Mouse (Mus musculus) testis, adult 2 months (tissue): ENCODE data around the gene Nova1. TPM values are rescaled to one million over a fixed set of nuclear protein-coding genes. Genes with fewer than 3 reads are reported as not detected.

Source experiments
- H3K27ac ChIP-seq: fragments of 200-500 bp; 2 replicates; pipeline ENCODE4 v1.5.1; 2012; ENCODE audit warnings: low read depth, low read length; ENCODE audit not compliant: control insufficient read depth, insufficient read depth
- H3K27me3 ChIP-seq: fragments of 200-500 bp; 2 replicates; pipeline ENCODE4 v1.6.1; 2012; ENCODE audit warnings: mild to moderate bottlenecking, low read length, moderate library complexity; ENCODE audit not compliant: control insufficient read depth, insufficient read depth
- H3K36me3 ChIP-seq: fragments of 200-500 bp; 2 replicates; pipeline ENCODE4 v1.6.1; 2012; ENCODE audit warnings: mild to moderate bottlenecking, low read length; ENCODE audit not compliant: control insufficient read depth, insufficient read depth
- H3K4me1 ChIP-seq: fragments of 200-500 bp; 2 replicates; pipeline ENCODE4 v1.6.1; 2012; ENCODE audit warnings: low read length; ENCODE audit not compliant: control insufficient read depth, insufficient read depth
- H3K4me3 ChIP-seq: fragments of 200-500 bp; 2 replicates; pipeline ENCODE4 v1.5.1; 2012; ENCODE audit warnings: low read depth, mild to moderate bottlenecking, low read length, moderate library complexity, mixed read lengths; ENCODE audit not compliant: control insufficient read depth
- CTCF ChIP-seq: fragments of 200-500 bp; IDR thresholded peaks from 2 replicates; pipeline ENCODE4 v1.5.1; 2012; ENCODE audit warnings: low read depth, mild to moderate bottlenecking, inconsistent platforms, low read length, moderate library complexity; ENCODE audit not compliant: control insufficient read depth, insufficient read depth, insufficient replicate concordance
- POLR2A ChIP-seq: fragments of 200-500 bp; IDR thresholded peaks from 2 replicates; pipeline ENCODE4 v1.6.1; 2012; ENCODE audit warnings: low read depth, mild to moderate bottlenecking, inconsistent platforms, low read length, moderate library complexity; ENCODE audit not compliant: control insufficient read depth
- polyA plus RNA-seq: library from polyadenylated mRNA; depleted of rRNA; stranded (reverse); fragments of >200 nt; gene quantifications from 2 replicates; pipeline ENCODE4 v1.2.3, GENCODE M21; 2012

Nova1 gene
- polyA plus RNA-seq, 1 experiment: 0.70 TPM

DNA sequence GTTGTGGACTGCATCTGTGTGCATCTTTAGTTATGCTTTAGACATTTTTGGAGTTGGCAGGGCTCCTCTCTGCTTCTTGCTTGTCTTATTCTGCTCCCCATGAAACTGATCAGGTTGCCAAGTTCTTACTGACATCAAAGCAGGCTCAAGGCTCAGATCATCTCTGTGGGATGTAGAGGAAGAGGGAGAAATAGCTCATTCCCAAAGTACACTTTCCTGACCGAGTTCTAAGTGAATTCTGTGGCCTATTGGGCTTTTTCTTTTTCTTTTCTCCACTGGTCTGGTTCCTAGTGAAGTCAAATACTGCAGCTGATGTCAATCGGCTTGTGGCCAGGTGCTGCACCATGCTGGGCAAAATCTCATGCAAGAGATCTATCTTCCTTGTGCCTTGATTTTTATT, 152.0 kb downstream of the Nova1 start:
- H3K4me3 ChIP-seq: no peak overlapping the region
- TF ChIP-seq CTCF (no peak), POLR2A (no peak)
- no peaks in the 10 kb centered on the region for H3K4me1 ChIP-seq
- no peaks in the 10 kb centered on the region for H3K36me3 ChIP-seq
- H3K27me3 ChIP-seq: no peaks in the 10 kb centered on the region
- H3K27ac ChIP-seq: no peak overlapping the region

- no peaks in the 10 kb centered on the region for H3K4me1 ChIP-seq
- no peaks in the 10 kb centered on the region for H3K27me3 ChIP-seq
- TF ChIP-seq POLR2A (no peak), CTCF (no peak)
- no peaks in the 10 kb centered on the region for H3K36me3 ChIP-seq
- no peak overlapping the region for H3K27ac ChIP-seq
- H3K4me3 ChIP-seq: no peak overlapping the region
Observed at GRCm38 (mm10) chr12:46646139-46646611, 172.6 kb downstream of the Nova1 start.

DNA sequence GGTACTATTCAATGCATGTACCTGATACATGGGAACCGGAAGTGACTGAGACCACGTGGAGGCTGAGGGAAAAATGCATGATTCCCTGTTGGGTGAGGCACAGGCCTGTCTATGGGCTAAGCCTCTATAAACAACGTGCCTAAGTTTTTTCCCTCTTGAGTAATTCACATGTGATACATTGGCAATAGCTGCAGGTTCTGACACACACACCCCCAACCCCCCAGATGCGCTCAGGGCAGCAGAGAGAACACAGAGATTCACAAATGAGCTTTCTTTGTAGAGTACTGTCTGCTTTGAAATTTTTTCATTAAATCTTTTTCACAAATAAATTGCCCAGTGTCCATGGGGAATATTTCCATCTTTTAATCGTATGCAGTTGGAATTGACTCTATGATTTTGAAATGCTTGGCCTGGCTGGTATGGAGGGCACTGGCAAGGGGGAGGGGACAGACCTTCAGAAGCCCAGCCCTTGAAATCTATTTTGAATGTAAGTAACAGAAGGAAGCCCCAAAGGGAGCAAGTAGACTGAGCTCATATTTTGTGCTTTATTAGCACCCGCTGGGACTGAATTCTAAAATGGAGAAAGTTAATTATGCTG, 173.3 kb downstream of the Nova1 start:
- Histone ChIP-seq H3K4me1 (no peaks in the 10 kb centered on the region), H3K4me3 (no peak overlapping the region), H3K27ac (no peak overlapping the region), H3K36me3 (no peaks in the 10 kb centered on the region), H3K27me3 (no peaks in the 10 kb centered on the region)
- no peak for TF ChIP-seq CTCF
- no peak for TF ChIP-seq POLR2A
